Mouse (Mus musculus): ENCODE data around the gene Slc46a3. TPM values are rescaled to one million over a fixed set of nuclear protein-coding genes. Genes with fewer than 3 reads are reported as not detected.

Slc46a3 gene
- polyA plus RNA-seq, 1 experiment from 2014 or later = 3.6 TPM

DNA sequence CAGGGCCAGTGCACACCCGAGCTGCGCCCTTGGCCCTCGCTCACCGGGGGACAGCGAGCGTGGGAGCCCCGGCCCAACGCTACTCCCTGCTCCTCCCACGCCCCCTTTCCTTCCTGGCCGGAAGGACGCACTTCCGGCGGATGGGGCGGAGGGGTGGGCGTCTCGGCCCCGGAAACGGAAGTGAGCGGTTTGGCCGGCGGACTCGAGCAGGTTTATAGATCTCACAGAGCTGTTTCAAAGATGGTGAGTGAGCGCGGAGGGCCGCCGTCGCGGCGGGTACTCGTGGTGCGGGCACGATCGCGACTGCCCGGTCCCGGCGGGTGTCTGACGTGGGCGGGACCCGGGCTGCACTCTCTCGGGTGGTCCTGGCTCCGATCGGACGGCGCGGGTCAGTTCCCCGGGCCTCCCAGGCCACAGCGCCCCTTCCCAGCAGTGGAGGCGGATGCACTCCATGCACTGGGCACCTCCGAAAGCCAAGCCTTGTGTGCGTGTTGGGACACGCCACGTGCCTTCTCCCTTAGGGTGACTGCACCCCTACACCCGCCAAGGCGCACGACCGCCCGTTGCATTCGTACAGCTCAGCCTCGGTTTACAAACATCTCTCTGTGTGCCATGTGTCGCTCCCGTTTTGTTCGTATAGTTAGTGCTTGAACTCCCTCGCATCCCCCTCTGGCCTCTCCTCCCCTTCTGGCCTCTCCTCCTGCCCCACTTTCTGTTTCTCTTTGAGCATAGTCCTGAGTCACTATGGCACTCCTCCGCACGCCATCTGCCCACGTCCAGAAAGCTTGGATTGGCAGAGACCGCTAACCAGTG is 34.0 kb downstream of the Slc46a3 start, which contains the start of gene Pomp:
Pomp (plus strand) TSS at position 13 of the 813 bp plus-strand sequence.
- peaks cover 11% of the 10 kb centered on the region for H3K4me1 ChIP-seq
- under 1% methylated on average over 63 of the region's 68 CpGs for WGBS
- no peaks in the 10 kb centered on the region for H3K27me3 ChIP-seq
- peak within 1 kb of the TSS; percentile 94 for H3K4me2 ChIP-seq (replicated peaks)
- H3K27ac ChIP-seq = peak within 1 kb of the TSS; percentile 72
- H3K9me3 ChIP-seq (replicated peaks) = no peaks in the 10 kb centered on the region
- peak within 1 kb of the TSS; percentile 98 for H3K4me3 ChIP-seq
- peaks cover 34% of the 10 kb centered on the region for H3K36me3 ChIP-seq
- ATAC-seq (ENCODE audit: low FRiP score) = peak; percentile 94
- H3K9ac ChIP-seq = peak within 1 kb of the TSS; percentile 89

DNA sequence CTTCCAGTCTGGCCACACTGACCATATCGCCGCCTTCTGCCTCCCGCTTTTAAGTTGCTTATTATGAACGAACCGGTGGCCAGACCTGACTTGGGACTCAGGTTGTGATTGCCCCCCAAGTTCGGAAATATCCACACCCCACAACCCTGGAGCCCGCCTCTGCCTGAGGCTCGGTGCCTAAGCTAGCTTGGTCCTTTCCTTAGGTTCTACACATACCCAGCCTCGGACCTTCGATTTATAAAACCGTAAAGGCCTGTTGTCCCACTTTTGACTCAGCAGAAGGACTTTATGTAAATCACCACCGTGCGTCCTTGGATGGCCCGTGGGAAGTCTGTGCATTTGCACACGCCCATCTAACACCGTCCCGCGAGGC is 34.6 kb downstream of the Slc46a3 start:
- peak overlapping the region; percentile 94 for H3K4me2 ChIP-seq (replicated peaks)
- no peaks in the 10 kb centered on the region for H3K9me3 ChIP-seq (replicated peaks)
- H3K36me3 ChIP-seq = peaks cover 29% of the 10 kb centered on the region
- H3K4me1 ChIP-seq = peaks cover 11% of the 10 kb centered on the region
- ATAC-seq (ENCODE audit: low FRiP score) = no peak; the same call in 1 of the 2 replicates
- peak overlapping the region; percentile 72 for H3K27ac ChIP-seq
- no peaks in the 10 kb centered on the region for H3K27me3 ChIP-seq
- peak overlapping the region; percentile 89 for H3K9ac ChIP-seq
- 1% methylated on average over 18 of the region's 18 CpGs for WGBS
- peak overlapping the region; percentile 98 for H3K4me3 ChIP-seq

DNA sequence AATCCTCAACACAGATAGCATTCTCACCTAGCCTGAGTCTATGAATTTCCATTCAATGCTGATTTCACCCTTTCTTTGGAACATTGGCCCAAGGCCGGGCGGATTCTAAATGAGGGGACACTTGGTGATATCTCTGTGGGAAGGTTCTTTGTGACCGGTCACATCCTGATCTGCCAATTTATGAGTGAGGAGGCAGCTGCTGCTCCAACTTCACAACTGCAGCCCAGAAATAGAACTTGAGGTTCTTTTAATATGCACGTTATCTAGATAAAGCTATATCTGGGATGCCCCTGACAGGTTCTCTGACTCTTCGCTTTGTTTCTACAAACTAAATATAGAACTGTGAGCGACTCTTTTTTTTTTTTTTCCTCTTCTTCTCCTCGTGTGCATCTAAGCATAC is 44.4 kb downstream of the Slc46a3 start:
- ATAC-seq (ENCODE audit: low FRiP score) = no peak

DNA sequence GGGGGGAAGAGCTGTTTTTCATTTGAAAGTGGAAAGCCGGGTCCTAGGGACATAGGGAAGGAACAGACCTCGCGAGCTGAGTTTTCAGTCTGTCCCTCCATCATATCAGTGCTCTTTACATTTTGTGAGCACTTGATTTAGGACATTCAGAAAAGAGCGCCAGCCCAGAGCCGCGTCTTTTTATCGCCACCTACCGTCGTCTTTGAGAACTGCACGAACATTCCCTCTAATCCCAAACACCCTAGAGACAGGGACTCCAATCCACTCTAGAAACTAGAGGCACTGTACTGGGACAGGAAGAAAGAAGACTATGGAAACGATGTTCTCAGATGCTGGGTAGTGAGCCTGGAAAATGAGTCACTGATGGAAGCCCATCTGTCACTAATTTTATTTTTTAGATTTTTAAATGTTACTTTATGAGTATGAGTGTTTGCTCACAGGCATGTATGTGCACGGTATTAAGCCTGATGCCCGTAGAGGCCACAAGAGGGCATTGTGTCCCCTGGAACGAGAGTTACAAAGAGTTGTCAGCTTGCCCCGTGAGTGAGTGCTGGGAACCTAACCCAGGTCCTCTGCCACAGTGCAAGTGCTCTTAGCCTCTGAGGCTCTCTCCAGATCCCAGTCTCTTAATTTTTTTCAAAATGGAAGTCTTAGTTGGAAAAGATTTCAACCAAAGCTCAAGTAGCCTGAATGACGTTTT is 46.3 kb downstream of the Slc46a3 start:
- Histone ChIP-seq H3K4me1 (no peaks in the 10 kb centered on the region), H3K9me3 (replicated peaks) (no peaks in the 10 kb centered on the region), H3K27ac (no peak overlapping the region), H3K27me3 (no peaks in the 10 kb centered on the region), H3K36me3 (no peaks in the 10 kb centered on the region), H3K4me3 (no peak overlapping the region), H3K4me2 (replicated peaks) (peak overlapping the region; percentile 24; the same call in 1 of the 2 replicates), H3K9ac (no peak overlapping the region)
- 26% methylated on average over 16 of the region's 16 CpGs for WGBS
- ATAC-seq (ENCODE audit: low FRiP score) = no peak

More for the DNA sequence above, 44.4 kb downstream of the Slc46a3 start:
- Histone ChIP-seq H3K27me3 (no peaks in the 10 kb centered on the region), H3K36me3 (no peaks in the 10 kb centered on the region), H3K4me1 (no peaks in the 10 kb centered on the region), H3K9me3 (replicated peaks) (no peaks in the 10 kb centered on the region), H3K9ac (no peak overlapping the region), H3K27ac (no peak overlapping the region), H3K4me3 (no peak overlapping the region), H3K4me2 (replicated peaks) (no peak overlapping the region)
- WGBS = 72% methylated on average over 7 of the region's 7 CpGs

DNA sequence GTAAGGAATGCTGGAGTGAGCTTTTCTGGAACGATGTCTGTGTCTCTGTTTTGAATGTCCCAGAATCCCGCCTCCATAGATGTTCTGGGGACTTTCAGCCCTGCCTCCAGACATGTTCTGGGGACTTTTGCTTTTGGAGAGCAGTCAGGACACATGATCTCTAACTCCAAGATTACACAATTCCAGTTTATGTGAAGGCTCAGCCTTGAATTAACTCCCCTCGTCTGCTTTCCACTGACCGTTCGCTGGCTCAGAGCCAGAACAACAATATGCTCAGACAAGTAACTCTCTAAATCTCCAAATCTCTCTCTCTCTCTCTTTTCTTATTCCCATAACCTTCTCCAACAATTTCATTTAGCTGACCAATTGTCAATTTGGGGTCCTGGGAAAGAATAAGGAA is 47.3 kb downstream of the Slc46a3 start:
- H3K9me3 ChIP-seq (replicated peaks) = no peaks in the 10 kb centered on the region
- H3K27me3 ChIP-seq = no peaks in the 10 kb centered on the region
- no peak overlapping the region for H3K4me3 ChIP-seq
- H3K36me3 ChIP-seq = no peaks in the 10 kb centered on the region
- WGBS = 81% methylated on average over 5 of the region's 5 CpGs
- no peak for ATAC-seq (ENCODE audit: low FRiP score)
- H3K4me2 ChIP-seq (replicated peaks) = no peak overlapping the region
- H3K9ac ChIP-seq = no peak overlapping the region
- H3K4me1 ChIP-seq = no peaks in the 10 kb centered on the region
- H3K27ac ChIP-seq = no peak overlapping the region

DNA sequence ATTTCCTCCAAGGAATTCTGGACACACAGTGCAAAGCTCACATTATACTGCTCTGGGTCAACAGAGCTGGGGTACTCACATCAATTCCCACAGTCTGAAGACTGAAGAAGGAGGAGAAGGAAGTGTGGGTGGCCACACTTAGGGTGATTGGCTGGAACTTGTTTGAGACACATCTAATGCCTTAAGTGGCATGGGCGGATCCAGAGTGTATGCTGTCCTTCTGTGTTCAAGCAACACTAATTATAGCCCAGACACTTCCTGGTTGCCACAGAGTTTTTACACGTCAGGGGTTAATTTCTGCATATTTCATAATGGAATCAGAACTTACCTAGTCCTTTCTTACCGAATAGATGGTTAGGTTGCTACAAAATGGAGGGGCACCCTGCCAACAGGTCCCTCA is 49.3 kb downstream of the Slc46a3 start:
- Histone ChIP-seq H3K4me2 (replicated peaks) (no peak overlapping the region), H3K36me3 (no peaks in the 10 kb centered on the region), H3K9me3 (replicated peaks) (no peaks in the 10 kb centered on the region), H3K9ac (no peak overlapping the region), H3K27me3 (no peaks in the 10 kb centered on the region), H3K27ac (no peak overlapping the region), H3K4me3 (no peak overlapping the region), H3K4me1 (no peaks in the 10 kb centered on the region)
- WGBS = 76% methylated on average over 3 of the region's 3 CpGs
- no peak for ATAC-seq (ENCODE audit: low FRiP score)

DNA sequence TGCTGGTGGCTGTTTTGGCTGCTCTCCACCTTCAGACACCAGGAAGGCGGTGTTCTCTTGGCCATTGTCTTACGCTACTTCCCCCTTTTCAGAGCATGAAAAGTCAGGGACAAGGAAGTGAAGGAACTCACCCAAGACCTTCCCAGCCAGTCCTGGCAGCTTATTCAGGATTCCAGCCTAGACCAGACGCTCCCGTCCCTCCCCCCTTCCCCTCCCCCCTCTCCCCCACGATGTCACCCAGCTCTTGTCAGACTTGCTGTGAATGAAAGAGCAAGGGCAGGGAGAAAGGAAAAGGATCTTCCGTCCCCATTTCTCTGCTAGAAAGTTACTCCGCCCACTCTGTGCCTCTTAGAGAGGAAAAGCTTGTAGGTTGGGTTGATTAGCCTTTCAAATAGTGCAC is 51.3 kb downstream of the Slc46a3 start:
- no peak for ATAC-seq (ENCODE audit: low FRiP score)
- WGBS = 54% methylated on average over 7 of the region's 7 CpGs

DNA sequence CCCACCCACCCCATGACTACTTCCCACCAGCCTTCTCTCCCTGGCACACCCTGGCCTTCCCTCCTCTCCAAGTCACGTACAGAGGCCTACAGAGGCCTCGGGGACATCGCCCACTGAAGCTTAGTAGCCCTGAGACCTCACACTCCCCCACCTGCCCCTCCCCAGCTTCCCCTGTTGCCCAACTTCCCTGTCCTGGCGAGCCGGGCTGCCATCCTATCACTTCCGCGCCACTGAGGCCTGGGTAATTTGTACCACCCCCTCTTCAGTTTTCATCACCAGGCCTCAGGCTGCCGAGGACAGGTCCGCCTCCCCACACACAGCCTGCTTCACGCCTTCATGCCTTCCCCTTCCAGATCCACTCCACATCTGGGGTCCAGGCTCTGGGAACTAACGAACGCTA is 55.2 kb downstream of the Slc46a3 start:
- H3K4me3 ChIP-seq = no peak overlapping the region
- peaks cover 3% of the 10 kb centered on the region; the same call in 1 of the 2 replicates for H3K27me3 ChIP-seq
- WGBS = 78% methylated on average over 12 of the region's 12 CpGs
- peaks cover 6% of the 10 kb centered on the region for H3K4me1 ChIP-seq
- H3K36me3 ChIP-seq = no peaks in the 10 kb centered on the region
- no peak overlapping the region for H3K9ac ChIP-seq
- no peak overlapping the region for H3K27ac ChIP-seq
- no peak overlapping the region for H3K4me2 ChIP-seq (replicated peaks)
- no peaks in the 10 kb centered on the region for H3K9me3 ChIP-seq (replicated peaks)
- no peak for ATAC-seq (ENCODE audit: low FRiP score)

More for the DNA sequence above, 51.3 kb downstream of the Slc46a3 start:
- H3K4me2 ChIP-seq (replicated peaks) = no peak overlapping the region
- H3K4me1 ChIP-seq = no peaks in the 10 kb centered on the region
- no peak overlapping the region for H3K27ac ChIP-seq
- H3K9me3 ChIP-seq (replicated peaks) = no peaks in the 10 kb centered on the region
- no peak overlapping the region for H3K4me3 ChIP-seq
- H3K36me3 ChIP-seq = no peaks in the 10 kb centered on the region
- H3K27me3 ChIP-seq = no peaks in the 10 kb centered on the region
- H3K9ac ChIP-seq = no peak overlapping the region

DNA sequence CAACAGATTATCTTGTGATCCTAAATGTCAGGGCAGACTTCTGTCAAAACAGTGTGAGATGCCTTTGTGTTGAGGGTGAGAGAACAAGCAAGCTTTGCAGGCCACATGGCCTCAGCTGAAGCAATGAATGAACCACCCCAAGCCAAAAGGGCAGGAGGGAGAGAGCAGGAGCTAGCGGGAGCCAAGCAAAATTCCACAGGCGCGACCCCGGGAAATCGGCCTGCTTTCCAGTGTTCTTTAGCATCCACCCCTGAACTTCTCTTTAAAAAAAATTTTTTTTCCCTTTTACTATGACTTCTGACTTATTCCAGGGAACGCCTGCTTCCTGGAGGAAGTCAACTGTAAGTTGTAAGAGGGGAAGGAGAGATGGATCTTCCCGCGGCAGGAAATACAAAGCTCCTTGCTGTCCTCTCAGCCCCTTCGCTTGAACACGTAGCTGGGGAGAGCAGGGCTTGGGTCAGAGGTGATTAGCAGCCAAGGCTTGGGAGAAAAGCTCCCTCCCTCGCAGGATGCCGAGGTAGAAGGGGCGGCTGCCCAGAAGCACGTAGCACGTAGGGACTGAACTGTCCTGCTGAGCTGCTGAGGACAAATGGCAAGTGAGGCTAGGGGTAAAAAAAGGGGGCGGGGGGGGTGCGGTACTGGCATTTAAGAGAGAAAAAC is 59.6 kb downstream of the Slc46a3 start:
- no peaks in the 10 kb centered on the region for H3K36me3 ChIP-seq
- WGBS = 8% methylated on average over 17 of the region's 17 CpGs
- H3K27me3 ChIP-seq = peaks cover 4% of the 10 kb centered on the region; the same call in 1 of the 2 replicates
- H3K4me1 ChIP-seq = peaks cover 8% of the 10 kb centered on the region
- H3K4me2 ChIP-seq (replicated peaks) = peak overlapping the region; percentile 30; the same call in 1 of the 2 replicates
- no peak overlapping the region for H3K27ac ChIP-seq
- H3K4me3 ChIP-seq = no peak overlapping the region
- H3K9me3 ChIP-seq (replicated peaks) = no peaks in the 10 kb centered on the region
- ATAC-seq (ENCODE audit: low FRiP score) = no peak
- no peak overlapping the region for H3K9ac ChIP-seq

DNA sequence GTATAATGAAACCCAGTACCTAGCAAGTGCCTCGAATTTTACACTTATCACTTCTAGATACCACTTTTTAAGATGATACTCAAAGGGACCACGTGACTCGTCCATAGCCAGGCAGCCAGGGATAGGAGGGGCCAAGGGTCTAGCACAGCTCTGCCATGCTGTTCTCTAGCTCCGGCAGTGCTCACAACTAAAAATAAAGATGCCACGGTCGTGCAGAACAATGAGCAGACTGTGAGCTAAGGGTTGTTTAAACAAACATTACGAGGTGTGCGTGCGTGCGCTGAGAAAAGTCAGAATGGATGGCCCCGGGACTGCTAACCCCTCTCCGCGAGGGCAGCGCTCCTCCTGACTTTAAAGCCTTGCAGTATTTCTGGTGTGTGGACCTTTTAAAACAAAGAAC is 61.8 kb downstream of the Slc46a3 start:
- H3K9me3 ChIP-seq (replicated peaks) = no peaks in the 10 kb centered on the region
- no peak overlapping the region for H3K4me2 ChIP-seq (replicated peaks)
- ATAC-seq (ENCODE audit: low FRiP score) = no peak
- peaks cover 4% of the 10 kb centered on the region; the same call in 1 of the 2 replicates for H3K27me3 ChIP-seq
- no peak overlapping the region for H3K4me3 ChIP-seq
- H3K36me3 ChIP-seq = no peaks in the 10 kb centered on the region
- H3K4me1 ChIP-seq = peaks cover 8% of the 10 kb centered on the region
- H3K27ac ChIP-seq = no peak overlapping the region
- no peak overlapping the region for H3K9ac ChIP-seq
- 50% methylated on average over 14 of the region's 14 CpGs for WGBS

DNA sequence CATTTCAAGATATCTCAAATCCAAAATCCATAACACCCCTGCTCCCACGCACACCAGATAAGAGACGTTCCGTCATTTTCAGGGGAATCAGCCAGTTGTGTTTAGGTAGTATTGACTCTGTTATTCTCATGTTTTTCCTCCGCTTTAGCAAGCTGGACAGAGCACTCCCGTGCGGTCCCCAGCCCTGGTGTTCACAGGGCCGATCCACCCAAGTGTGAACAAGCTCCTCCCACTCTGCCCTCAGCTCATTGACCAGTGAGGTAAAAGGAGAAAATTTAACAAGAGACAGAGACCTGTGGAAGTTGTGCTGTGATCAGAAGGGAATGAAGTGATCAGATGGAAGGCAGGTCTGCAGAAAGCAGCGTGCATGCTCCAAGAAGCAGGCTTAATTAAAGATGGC is 65.8 kb downstream of the Slc46a3 start:
- Histone ChIP-seq H3K9ac (no peak overlapping the region), H3K27ac (no peak overlapping the region), H3K27me3 (no peaks in the 10 kb centered on the region), H3K4me3 (no peak overlapping the region), H3K4me2 (replicated peaks) (no peak overlapping the region), H3K36me3 (no peaks in the 10 kb centered on the region), H3K4me1 (0 out of 2 replicates have a peak, but pooled peaks cover 2% of the 10 kb centered on the region), H3K9me3 (replicated peaks) (no peaks in the 10 kb centered on the region)
- ATAC-seq (ENCODE audit: low FRiP score) = no peak
- WGBS = 70% methylated on average over 8 of the region's 8 CpGs

All from hindbrain, embryonic 12.5 days (tissue).